Mouse (Mus musculus) fat pad, adult 2 months (tissue): ENCODE results near the gene Dlg5.

Experiments used
- DNase-seq: peaks from one replicate; pipeline ENCODE4 v3.0.0-alpha.2; 2011; ENCODE audit warnings: low read depth, low spot score; ENCODE audit errors: extremely low read depth

Dlg5 gene

DNA sequence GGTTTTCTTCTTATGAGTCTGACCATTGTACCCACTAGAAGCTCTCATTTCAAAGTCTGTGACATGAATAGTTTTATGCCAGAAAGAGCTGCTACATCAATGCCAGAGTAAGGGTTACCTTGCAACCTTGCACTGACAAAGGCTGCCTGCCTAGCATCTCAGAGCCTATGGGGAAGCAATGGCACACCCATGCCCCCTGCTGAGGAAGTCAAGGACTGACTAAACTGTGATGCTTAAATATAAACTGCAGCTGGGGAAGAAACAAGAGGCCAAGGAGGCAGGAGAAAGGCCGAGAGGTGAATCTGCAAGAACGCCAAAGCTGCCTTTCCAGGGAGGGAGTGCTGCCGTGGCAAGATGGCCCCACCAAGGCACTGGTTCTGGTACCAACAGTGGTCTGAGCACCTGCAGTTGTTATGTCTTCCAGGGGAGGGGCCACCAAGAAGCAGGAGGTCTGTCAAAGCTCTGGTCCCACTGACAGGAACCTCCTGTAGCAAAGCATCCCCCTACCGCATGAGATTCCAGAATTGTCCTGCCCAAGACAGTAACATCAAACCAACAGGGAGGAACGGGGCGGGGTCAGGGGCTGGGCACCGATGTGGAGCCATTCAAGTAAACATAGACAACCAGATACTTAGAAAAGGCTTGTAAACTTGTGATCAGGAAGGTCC lies 111.0 kb downstream of the Dlg5 start:
- no peak for DNase-seq

DNA sequence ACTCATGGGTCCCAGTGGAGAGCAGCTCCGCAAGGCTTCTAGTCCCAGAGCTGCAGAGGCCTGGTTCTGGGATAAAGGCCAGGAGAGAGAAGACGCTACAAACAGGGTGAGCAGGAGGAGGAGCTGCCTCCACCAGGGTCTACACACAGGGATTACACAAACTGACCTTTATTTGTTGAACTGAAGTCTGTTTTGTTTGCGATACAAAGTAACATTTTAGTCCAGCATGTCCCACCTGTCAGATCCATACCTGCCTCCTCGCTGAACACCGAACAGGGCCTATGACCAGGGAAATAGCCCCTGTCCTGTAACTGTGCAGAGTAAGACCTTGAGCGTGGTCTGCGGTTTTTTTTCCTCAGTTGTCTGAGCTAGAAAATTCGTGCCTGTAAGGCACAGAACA lies 111.9 kb downstream of the Dlg5 start:
- no peak for DNase-seq

DNA sequence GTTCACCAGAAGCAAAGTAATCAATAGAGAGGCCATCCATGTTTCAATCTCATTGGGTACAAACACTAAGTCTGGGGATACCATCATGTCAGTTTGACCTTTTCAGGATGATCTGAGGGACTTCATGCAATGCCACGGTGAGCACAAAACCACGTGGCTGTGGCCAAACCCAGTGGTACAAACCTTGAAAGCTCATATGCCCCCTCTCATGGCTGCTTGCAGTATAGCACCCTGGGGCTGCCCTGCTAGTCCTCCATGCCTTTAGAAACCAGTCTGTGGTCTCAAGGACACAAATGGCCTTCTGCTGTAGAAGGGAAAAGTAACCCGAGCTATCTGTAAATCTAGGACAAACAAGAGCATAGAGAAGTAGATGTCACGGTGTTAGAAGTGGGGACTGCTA lies 113.6 kb downstream of the Dlg5 start:
- DNase-seq = no peak

DNA sequence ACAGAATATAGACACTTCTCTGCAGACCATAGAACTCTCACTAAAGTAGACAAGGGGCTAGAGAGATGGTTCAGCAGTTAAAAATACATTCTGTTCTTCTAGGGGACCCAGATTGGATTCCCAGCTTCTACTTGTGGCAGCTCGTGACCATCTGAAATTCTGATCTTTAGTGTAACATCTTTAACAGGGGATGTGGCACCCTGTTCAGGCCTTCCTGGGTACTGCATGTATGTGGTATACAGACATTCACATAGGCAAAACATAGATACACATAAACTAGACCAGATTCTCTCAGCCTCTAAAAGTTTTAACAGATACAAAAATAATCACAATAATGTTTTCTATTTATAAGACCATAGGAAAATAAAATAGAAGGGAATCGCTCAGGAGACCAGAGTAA lies 120.7 kb downstream of the Dlg5 start:
- DNase-seq = no peak

DNA sequence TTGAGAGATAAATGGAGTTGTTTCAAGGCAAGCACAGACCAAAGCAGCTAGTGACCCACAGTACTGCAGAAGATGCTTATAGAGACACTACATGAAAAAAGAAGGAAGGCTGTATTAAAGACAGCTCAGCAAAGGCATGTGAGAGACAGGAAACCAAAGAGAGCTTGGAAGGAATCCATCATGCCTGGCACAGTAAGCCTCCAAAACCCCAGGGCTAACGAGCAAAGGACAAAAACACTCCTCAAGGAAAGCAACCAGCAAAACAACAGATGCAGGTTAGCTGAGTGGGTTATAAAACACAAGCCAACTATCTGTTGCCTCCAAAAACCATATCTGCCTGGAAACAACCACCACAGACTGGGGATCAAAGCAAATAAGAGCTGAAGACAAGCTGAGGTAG lies 121.5 kb downstream of the Dlg5 start:
- no peak for DNase-seq

DNA sequence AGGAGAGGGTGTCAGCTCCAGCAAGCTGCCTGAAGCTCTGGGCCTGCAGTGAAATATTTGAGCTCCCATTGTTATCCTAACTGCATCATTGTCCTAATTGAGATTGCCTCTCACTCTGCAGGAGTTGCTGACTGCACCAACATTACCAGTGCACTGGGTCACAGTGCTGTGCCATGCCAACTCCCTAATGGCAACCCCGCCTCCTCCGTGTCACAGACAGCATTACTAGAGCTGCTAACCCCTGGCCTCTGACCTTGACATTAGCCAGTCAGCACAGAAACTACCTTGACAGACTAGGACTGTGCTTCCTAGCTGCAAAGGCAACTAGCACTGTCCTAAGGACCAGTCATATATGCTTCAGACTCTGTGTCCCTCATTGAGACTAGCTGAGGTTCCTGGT lies 139.0 kb downstream of the Dlg5 start:
- no peak for DNase-seq

DNA sequence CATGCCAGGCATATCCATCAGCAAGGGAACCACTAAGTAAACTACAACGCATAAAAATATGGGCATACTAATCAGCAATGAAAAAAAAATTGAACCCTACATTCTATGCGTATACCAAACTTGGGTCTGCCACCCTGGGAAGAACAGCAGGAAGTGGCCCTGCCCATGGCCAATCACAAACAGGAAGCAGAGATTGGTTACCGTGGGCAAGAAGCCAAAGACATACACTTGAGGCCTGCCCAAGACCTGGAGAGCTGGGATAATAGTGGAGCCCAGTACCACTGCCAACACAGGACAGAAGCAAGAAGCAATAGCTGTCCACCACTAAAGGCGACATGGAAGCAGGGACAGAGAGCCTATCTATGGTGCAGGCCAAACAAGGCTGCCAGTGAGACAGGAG lies 146.9 kb downstream of the Dlg5 start:
- no peak for DNase-seq

DNA sequence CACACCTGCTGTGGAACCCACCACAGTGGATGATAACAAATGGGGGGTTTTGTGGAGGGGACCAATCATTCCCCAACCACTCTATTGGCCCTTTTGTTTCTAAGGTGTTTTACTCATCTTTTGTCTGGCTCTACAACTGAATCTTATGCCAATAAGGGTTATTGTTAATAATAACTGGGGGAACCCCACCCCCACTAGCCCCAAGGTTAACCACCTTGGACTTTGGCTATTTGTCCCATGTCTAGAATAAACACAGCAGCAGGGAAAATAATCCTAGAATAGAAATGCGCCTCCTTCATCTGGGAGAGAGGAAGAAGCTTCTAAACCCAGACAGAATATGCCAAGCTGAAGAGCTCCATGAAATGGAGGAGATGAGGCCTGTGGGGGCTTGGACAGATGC lies 151.1 kb downstream of the Dlg5 start:
- DNase-seq = no peak

DNA sequence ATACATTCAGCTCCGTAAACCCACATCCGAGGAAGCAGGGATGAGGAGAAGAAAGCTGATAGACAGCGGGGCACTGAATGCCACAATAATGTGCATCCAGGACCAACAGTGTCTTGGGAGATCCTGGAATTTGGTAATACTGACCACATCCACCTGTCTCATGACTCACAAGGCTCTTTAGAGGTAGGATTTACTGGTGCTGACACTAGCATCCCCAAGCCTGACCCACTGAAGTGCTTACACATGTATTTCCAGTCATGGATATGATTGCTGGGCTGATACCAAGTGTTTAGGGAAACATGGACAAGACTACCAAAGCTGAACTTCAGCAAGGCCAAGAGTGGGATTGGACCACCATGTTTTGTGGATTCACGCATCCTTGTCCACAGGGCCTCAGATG lies 152.5 kb downstream of the Dlg5 start:
- no peak for DNase-seq

DNA sequence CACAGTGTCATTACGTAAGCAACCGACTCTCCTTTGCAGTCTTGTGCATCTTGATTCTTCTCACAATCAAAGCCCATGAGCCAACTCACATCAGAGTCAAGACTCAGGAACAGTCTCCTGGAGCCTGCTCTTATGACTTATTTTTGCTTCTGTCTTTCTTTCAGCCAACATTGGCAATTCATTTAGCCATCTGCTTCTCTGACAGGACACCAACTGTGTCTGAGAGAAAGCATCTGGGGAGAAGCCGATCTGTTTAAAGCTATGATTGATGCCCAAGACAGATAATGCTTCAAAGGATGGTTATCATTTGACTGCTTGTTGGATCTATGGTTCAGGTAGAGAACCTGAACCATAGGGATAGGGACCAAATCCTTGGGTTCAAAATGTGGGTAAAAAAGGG lies 153.3 kb downstream of the Dlg5 start:
- DNase-seq = no peak

DNA sequence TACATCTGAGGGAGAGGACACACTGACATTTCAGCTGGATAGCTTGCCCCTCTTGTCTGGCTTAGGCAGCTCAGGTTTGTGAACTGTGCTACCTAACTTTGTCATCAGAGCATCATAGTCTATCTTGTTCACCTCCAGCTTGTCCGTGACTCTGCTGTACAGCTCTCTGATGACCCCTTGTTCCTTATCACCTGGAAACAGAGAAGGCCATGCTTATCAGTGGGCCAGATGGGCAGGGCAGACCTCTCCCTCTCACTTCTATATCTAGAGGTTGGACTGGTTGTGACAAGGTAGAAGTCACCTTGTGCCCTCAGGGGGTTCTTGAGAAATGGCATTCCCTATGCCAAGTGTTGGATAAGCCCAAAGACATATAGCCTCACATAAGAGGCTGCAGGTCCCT lies 154.9 kb downstream of the Dlg5 start:
- DNase-seq = no peak

DNA sequence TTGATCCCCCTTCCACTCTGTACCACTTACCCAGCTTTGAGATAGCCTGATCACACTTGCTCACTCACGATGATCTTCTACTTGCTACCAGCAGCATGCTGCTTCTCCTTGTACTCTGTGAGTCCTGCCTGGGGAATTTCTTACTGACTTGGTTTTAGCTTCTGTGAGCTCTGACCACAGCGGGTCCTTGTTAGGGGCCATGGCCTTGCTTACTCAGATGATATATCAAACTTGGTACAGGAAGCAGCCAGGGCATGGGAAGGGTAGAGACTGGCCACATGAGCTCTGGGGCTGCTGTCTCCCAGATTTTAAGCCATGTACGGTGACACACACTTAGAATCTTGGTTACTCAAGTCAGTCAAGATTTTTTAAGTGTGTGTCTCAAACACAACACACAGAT lies 156.5 kb downstream of the Dlg5 start:
- no peak for DNase-seq

DNA sequence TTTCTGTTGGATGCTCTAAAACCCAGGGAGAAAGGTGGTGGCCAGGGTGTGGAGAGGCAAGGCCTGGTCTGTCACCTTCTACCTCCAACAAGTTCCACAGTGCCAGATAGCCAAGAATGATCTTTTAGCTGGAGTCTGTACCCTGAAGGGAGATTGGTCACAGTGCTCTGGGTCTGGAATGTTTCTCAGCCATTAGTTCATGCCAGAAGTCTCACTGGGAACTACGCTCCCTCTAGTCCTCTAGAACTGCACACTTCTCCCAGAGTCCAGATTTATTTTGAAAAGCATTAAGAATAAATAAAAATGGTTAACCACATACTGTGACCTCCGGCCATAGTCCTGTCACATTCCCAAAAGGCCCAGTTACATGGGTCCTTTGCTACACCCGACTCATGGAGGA lies 158.3 kb downstream of the Dlg5 start:
- no peak for DNase-seq

DNA sequence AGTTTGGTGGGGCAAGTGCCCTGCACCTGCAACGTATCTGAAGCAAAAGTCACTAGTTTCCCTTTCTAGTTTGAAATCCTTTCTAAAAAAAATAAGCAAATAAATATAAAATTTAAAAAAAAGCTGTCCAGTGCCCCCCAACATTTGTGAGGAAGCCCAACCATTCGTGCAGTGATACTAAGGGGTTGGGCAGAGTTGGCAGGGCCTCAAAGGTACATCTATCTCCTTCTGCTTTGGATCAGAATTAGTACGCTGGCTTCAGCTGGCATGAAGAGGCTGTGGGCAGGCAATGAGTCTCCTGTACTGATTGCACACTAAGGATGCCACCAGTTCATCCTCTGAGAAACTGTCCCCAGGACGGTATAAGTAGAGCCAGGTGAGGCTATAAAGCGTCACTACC lies 159.2 kb downstream of the Dlg5 start:
- no peak for DNase-seq
